Mouse (Mus musculus) urinary bladder, postnatal 25 days (tissue): Measurements from ENCODE around the gene Vmn2r49.
"Not testable (repeated sequence)": the region's sequence is repeated elsewhere in the genome, so short reads cannot be mapped to it uniquely, and the experiment has no call there.

Source experiments
- DNase-seq: peaks from one replicate; pipeline ENCODE4 v3.0.0; 2022; ENCODE audit warnings: low spot score

Gene Vmn2r49

GRCm38 (mm10) chr7:9992157-9992556 lies at the start of gene Vmn2r49:
TSS of gene Vmn2r49 (minus strand) at chr7:9992257.
- DNase-seq, result not testable (repeated sequence)

GRCm38 (mm10) chr7:9953485-9953884 lies 38.6 kb downstream of the Vmn2r49 start, which contains the start of gene Vmn2r48:
TSS of gene Vmn2r48 (minus strand) at chr7:9953585.
- not testable (repeated sequence) for DNase-seq
